Mouse (Mus musculus): ENCODE measurements at regions not wholly inside any gene's neighbourhood (a gene's known extent, or its start where the extent isn't known, plus 50 kb on each side); places are given as distances from the start of the nearest gene placed in this dataset.

DNA sequence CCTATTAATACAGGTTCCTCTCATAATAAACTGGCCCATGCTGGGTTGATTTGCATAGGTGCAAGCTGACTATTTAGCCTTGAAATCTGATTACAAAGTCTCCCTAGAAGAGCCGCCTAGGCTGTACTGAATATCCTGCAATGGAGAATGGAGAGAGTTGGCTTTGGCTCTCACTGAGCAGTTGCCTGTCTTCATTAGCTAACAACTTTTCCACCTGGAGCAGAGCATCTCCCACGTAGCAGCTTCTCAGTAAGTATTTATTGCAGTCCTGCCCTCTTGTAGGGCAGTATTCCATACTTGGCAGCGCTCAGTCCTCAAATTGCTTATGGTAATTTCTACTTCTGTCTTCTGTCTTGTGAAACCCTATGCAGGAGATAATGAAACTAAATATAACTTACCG lies 175.8 kb upstream of the C9orf72 start:
- no peak overlapping the region for H3K4me2 ChIP-seq (ENCODE audit: low read depth, low read length, poor library complexity, severe bottlenecking)
- no peaks in the 10 kb centered on the region for H3K27me3 ChIP-seq (ENCODE audit: insufficient read depth, low read length)
- H3K4me1 ChIP-seq (ENCODE audit: insufficient read depth, low read length) = no peaks in the 10 kb centered on the region; the same call in 1 of the 2 replicates
- 75% methylated on average over 4 of the region's 4 CpGs for WGBS
- DNase-seq (ENCODE audit: low spot score) (no peak), ATAC-seq (ENCODE audit: low FRiP score) (no peak)
- H3K4me3 ChIP-seq (ENCODE audit: low read depth, low read length) = no peak overlapping the region
- TF ChIP-seq CTCF (IDR thresholded peaks at IDR 0.05) = no peak
- H3K36me3 ChIP-seq (ENCODE audit: insufficient read depth, low read length) = no peaks in the 10 kb centered on the region
- no peak overlapping the region for H3K27ac ChIP-seq (ENCODE audit: low read depth, low read length)
- no peaks in the 10 kb centered on the region for H3K9me3 ChIP-seq (ENCODE audit: low read length)
- H3K9ac ChIP-seq (replicated peaks; ENCODE audit: low read length, poor library complexity, severe bottlenecking) = no peak overlapping the region

DNA sequence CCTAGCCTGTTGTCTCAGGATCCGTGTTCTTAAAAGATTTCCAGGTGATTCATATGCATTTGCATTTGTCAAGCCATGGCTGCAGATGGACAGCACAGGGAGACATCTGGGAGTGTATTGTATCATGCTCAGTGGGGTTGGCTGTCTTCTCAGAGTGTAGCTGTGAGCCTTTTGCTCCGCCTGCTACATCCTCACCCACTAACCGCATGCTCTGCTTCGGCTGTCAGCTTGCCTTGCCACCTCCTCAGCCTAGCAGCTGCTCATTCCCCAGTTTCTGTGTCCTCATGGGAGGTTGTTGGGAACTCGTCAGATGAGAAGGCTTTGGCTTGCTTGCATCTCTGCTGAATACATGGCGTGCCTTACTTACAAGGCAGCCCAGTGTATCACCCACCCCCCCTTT lies 174.5 kb upstream of the C9orf72 start:
- WGBS = 79% methylated on average over 6 of the region's 6 CpGs
- Histone ChIP-seq H3K4me1 (ENCODE audit: insufficient read depth, low read length) (no peaks in the 10 kb centered on the region; the same call in 1 of the 2 replicates), H3K36me3 (ENCODE audit: insufficient read depth, low read length) (no peaks in the 10 kb centered on the region), H3K4me2 (ENCODE audit: low read depth, low read length, poor library complexity, severe bottlenecking) (no peak overlapping the region), H3K27ac (ENCODE audit: low read depth, low read length) (no peak overlapping the region), H3K27me3 (ENCODE audit: insufficient read depth, low read length) (no peaks in the 10 kb centered on the region), H3K9ac (replicated peaks; ENCODE audit: low read length, poor library complexity, severe bottlenecking) (no peak overlapping the region), H3K9me3 (ENCODE audit: low read length) (no peaks in the 10 kb centered on the region), H3K4me3 (ENCODE audit: low read depth, low read length) (no peak overlapping the region)
- no peak for ATAC-seq (ENCODE audit: low FRiP score)
- peak; percentile 16 for DNase-seq (ENCODE audit: low spot score)
- no peak for TF ChIP-seq CTCF (IDR thresholded peaks at IDR 0.05)

DNA sequence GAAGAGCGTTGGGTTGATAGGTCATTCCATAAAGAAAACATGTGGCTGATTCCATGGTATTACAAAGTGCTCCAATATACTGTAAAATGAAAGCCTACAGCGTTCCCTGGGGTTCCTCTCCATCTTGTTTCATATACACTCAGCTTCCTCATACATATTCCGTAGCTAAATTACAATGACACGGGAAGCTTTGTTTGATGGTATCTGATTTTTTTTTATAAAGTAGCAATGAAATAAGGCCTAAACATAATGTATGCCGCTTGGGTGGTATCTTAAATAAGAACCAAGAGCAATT lies 169.6 kb upstream of the C9orf72 start:
- ATAC-seq (ENCODE audit: low FRiP score) (no peak), DNase-seq (ENCODE audit: low spot score) (no peak)
- H3K36me3 ChIP-seq (ENCODE audit: insufficient read depth, low read length) = no peaks in the 10 kb centered on the region
- no peak overlapping the region for H3K9ac ChIP-seq (replicated peaks; ENCODE audit: low read length, poor library complexity, severe bottlenecking)
- no peaks in the 10 kb centered on the region for H3K9me3 ChIP-seq (ENCODE audit: low read length)
- no peaks in the 10 kb centered on the region for H3K27me3 ChIP-seq (ENCODE audit: insufficient read depth, low read length)
- no peak overlapping the region for H3K4me3 ChIP-seq (ENCODE audit: low read depth, low read length)
- H3K27ac ChIP-seq (ENCODE audit: low read depth, low read length) = no peak overlapping the region
- TF ChIP-seq CTCF (IDR thresholded peaks at IDR 0.05) = no peak
- H3K4me2 ChIP-seq (ENCODE audit: low read depth, low read length, poor library complexity, severe bottlenecking) = no peak overlapping the region
- H3K4me1 ChIP-seq (ENCODE audit: insufficient read depth, low read length) = peaks cover 3% of the 10 kb centered on the region; the same call in 1 of the 2 replicates
- WGBS = 64% methylated on average over 5 of the region's 5 CpGs

DNA sequence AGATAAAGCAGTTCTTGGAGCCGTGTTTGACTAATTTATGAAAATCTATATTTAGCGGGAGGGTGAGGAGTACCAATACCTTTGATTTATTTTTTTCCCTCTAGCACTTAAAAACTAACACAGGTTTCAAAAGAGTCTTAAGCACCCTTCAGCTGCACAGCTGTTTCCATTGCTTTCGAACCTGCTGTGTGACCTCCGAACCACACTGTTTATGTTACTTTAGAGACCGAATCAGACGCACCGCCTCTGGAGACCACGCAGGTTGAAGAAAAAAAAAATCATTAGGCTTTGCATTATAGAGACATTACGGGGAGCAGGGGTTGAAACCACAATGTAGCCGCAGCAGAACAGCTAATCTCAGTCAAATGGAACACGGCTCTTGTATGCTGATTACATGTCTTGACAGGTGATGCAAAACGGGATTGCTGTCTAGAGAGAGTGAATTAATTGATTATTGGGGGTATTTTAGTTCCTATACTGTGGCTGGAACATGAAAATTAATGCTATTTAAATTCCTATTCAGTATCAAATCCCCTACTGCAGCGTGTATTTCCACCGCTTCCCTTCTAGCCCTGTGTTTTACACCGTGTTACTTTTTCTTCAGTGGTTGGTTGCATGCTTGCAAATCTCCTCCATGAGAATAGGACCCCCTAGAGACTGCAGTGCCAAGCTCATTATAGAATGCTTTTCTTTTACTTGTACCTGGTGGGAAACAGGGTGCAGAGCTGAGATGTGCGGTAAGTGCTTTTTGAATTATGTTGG lies 169.0 kb upstream of the C9orf72 start:
- Histone ChIP-seq H3K9me3 (ENCODE audit: low read length) (no peaks in the 10 kb centered on the region), H3K27ac (ENCODE audit: low read depth, low read length) (no peak overlapping the region), H3K4me2 (ENCODE audit: low read depth, low read length, poor library complexity, severe bottlenecking) (no peak overlapping the region), H3K36me3 (ENCODE audit: insufficient read depth, low read length) (no peaks in the 10 kb centered on the region), H3K4me1 (ENCODE audit: insufficient read depth, low read length) (peaks cover 3% of the 10 kb centered on the region; the same call in 1 of the 2 replicates), H3K4me3 (ENCODE audit: low read depth, low read length) (no peak overlapping the region), H3K9ac (replicated peaks; ENCODE audit: low read length, poor library complexity, severe bottlenecking) (no peak overlapping the region), H3K27me3 (ENCODE audit: insufficient read depth, low read length) (no peaks in the 10 kb centered on the region)
- ATAC-seq (ENCODE audit: low FRiP score) (no peak), DNase-seq (ENCODE audit: low spot score) (peak; percentile 15)
- 26% methylated on average over 16 of the region's 16 CpGs for WGBS
- TF ChIP-seq CTCF (IDR thresholded peaks at IDR 0.05) = no peak

GRCm38 (mm10) chr4:35375791-35376190 lies 149.8 kb upstream of the C9orf72 start:
- no peaks in the 10 kb centered on the region for H3K36me3 ChIP-seq (ENCODE audit: insufficient read depth, low read length)
- no peaks in the 10 kb centered on the region for H3K4me1 ChIP-seq (ENCODE audit: insufficient read depth, low read length)
- H3K9ac ChIP-seq (replicated peaks; ENCODE audit: low read length, poor library complexity, severe bottlenecking) = no peak overlapping the region
- no peak overlapping the region for H3K27ac ChIP-seq (ENCODE audit: low read depth, low read length)
- WGBS = 64% methylated on average over 4 of the region's 4 CpGs
- no peak for TF ChIP-seq CTCF (IDR thresholded peaks at IDR 0.05)
- no peaks in the 10 kb centered on the region for H3K9me3 ChIP-seq (ENCODE audit: low read length)
- H3K27me3 ChIP-seq (ENCODE audit: insufficient read depth, low read length) = no peaks in the 10 kb centered on the region
- H3K4me2 ChIP-seq (ENCODE audit: low read depth, low read length, poor library complexity, severe bottlenecking) = no peak overlapping the region
- peak; percentile 27 for DNase-seq (ENCODE audit: low spot score)
- ATAC-seq (ENCODE audit: low FRiP score) = no peak
- H3K4me3 ChIP-seq (ENCODE audit: low read depth, low read length) = no peak overlapping the region

- 28% methylated on average over 9 of the region's 9 CpGs for WGBS
- Histone ChIP-seq H3K4me3 (ENCODE audit: low read depth, low read length) (no peak overlapping the region), H3K4me1 (ENCODE audit: insufficient read depth, low read length) (no peaks in the 10 kb centered on the region), H3K9me3 (ENCODE audit: low read length) (no peaks in the 10 kb centered on the region), H3K27me3 (ENCODE audit: insufficient read depth, low read length) (no peaks in the 10 kb centered on the region), H3K4me2 (ENCODE audit: low read depth, low read length, poor library complexity, severe bottlenecking) (peak overlapping the region; percentile 13), H3K27ac (ENCODE audit: low read depth, low read length) (0 out of 2 replicates have a peak overlapping the region, but pooled peaks have one; percentile 7), H3K36me3 (ENCODE audit: insufficient read depth, low read length) (no peaks in the 10 kb centered on the region), H3K9ac (replicated peaks; ENCODE audit: low read length, poor library complexity, severe bottlenecking) (no peak overlapping the region)
- TF ChIP-seq CTCF (IDR thresholded peaks at IDR 0.05) = no peak
- DNase-seq (ENCODE audit: low spot score) (no peak), ATAC-seq (ENCODE audit: low FRiP score) (peak; percentile 23; the same call in 1 of the 2 replicates)
Measured at GRCm38 (mm10) chr4:35373213-35373860, 147.4 kb upstream of the C9orf72 start.
